Mouse (Mus musculus) hindbrain, embryonic 13.5 days (tissue): ENCODE measurements around the gene Pias3. TPM values are rescaled to one million over a fixed set of nuclear protein-coding genes. Genes with fewer than 3 reads are reported as not detected.
"Not testable (repeated sequence)": the region's sequence is repeated elsewhere in the genome, so short reads cannot be mapped to it uniquely, and the experiment has no call there.

Source experiments
- ATAC-seq: fragments of 200-750 bp; cut with Nextera tagmentation; 2 replicates; pipeline ENCODE4 v1.8.0; 2017; ENCODE audit warnings: moderate TSS enrichment; ENCODE audit not compliant: low FRiP score
- H3K27ac ChIP-seq: fragments of 300-500 bp; sonication (generic); 2 replicates; pipeline ENCODE4 v1.5.1; 2015; ENCODE audit warnings: inconsistent platforms, mild to moderate bottlenecking, moderate library complexity
- H3K27me3 ChIP-seq: fragments of 300-500 bp; sonication (generic); 2 replicates; pipeline ENCODE4 v1.6.1; 2015; ENCODE audit warnings: mild to moderate bottlenecking, inconsistent platforms
- H3K36me3 ChIP-seq: fragments of 300-500 bp; sonication (generic); 2 replicates; pipeline ENCODE4 v1.6.1; 2015; ENCODE audit warnings: mild to moderate bottlenecking, inconsistent platforms
- H3K4me1 ChIP-seq: fragments of 300-500 bp; sonication (generic); replicated peaks from 2 replicates; pipeline ENCODE4 v1.6.1; 2015; ENCODE audit warnings: inconsistent platforms
- H3K4me2 ChIP-seq: fragments of 300-500 bp; sonication (generic); 2 replicates; pipeline ENCODE4 v1.6.1; 2015; ENCODE audit warnings: inconsistent platforms, mild to moderate bottlenecking, moderate library complexity
- H3K4me3 ChIP-seq: fragments of 300-500 bp; sonication (generic); 2 replicates; pipeline ENCODE4 v1.5.1; 2015; ENCODE audit warnings: mild to moderate bottlenecking, inconsistent platforms
- H3K9ac ChIP-seq: fragments of 300-500 bp; sonication (generic); 2 replicates; pipeline ENCODE4 v1.6.1; 2015; ENCODE audit warnings: mild to moderate bottlenecking, inconsistent platforms
- H3K9me3 ChIP-seq: fragments of 300-500 bp; sonication (generic); 2 replicates; pipeline ENCODE4 v1.6.1; 2016; ENCODE audit warnings: inconsistent platforms
- WGBS: fragments of 180-500 bp; shearing (Covaris S2); methylation state at CpG from one replicate; pipeline ENCODE4 v1.1.7; 2015; 5-methylcytosine and 5-hydroxymethylcytosine counted together
- polyA plus RNA-seq: library from polyadenylated mRNA; unstranded; fragments of >200 nt; fragmentation: Nextera tagmentation; extraction: Ambion mirVana; gene quantifications from 2 replicates; pipeline ENCODE4 v1.2.1, GENCODE M21; 2015

The Pias3 gene
- polyA plus RNA-seq, 1 experiment from 2014 or later, result 33.8 TPM

GRCm38 (mm10) chr3:96737013-96737740 lies 41.0 kb downstream of the Pias3 start:
- Histone ChIP-seq H3K9me3 (no peaks in the 10 kb centered on the region), H3K27me3 (no peaks in the 10 kb centered on the region), H3K4me3 (no peak overlapping the region), H3K9ac (no peak overlapping the region), H3K27ac (no peak overlapping the region), H3K4me1 (0 out of 2 replicates have a peak, but pooled peaks cover 4% of the 10 kb centered on the region), H3K36me3 (no peaks in the 10 kb centered on the region), H3K4me2 (no peak overlapping the region)
- no peak for ATAC-seq
- 52% methylated on average over 1 of the region's 1 CpGs for WGBS

- H3K9ac ChIP-seq, result no peak overlapping the region
- WGBS, result 91% methylated on average over 1 of the region's 1 CpGs
- H3K9me3 ChIP-seq, result no peaks in the 10 kb centered on the region
These were observed 41.8 kb downstream of the Pias3 start for GRCm38 (mm10) chr3:96737995-96738394.

GRCm38 (mm10) chr3:96740279-96740678 lies 44.1 kb downstream of the Pias3 start:
- not testable (repeated sequence) for H3K4me3 ChIP-seq, ATAC-seq, H3K9ac ChIP-seq, H3K27me3 ChIP-seq, H3K9me3 ChIP-seq, H3K36me3 ChIP-seq, H3K4me2 ChIP-seq, H3K27ac ChIP-seq, H3K4me1 ChIP-seq

More at GRCm38 (mm10) chr3:96737995-96738394, 41.8 kb downstream of the Pias3 start:
- ATAC-seq, result no peak
- Histone ChIP-seq H3K27ac (no peak overlapping the region), H3K4me2 (no peak overlapping the region), H3K4me3 (no peak overlapping the region), H3K4me1 (0 out of 2 replicates have a peak, but pooled peaks cover 4% of the 10 kb centered on the region), H3K27me3 (no peaks in the 10 kb centered on the region), H3K36me3 (no peaks in the 10 kb centered on the region)

GRCm38 (mm10) chr3:96744348-96744747 lies 48.2 kb downstream of the Pias3 start:
- no peaks in the 10 kb centered on the region for H3K9me3 ChIP-seq
- H3K4me1 ChIP-seq, result no peaks in the 10 kb centered on the region
- no peak overlapping the region for H3K9ac ChIP-seq
- H3K27me3 ChIP-seq, result no peaks in the 10 kb centered on the region
- H3K4me2 ChIP-seq, result no peak overlapping the region
- H3K36me3 ChIP-seq, result no peaks in the 10 kb centered on the region
- no peak overlapping the region for H3K4me3 ChIP-seq
- no peak for ATAC-seq
- 96% methylated on average over 3 of the region's 3 CpGs for WGBS
- H3K27ac ChIP-seq, result no peak overlapping the region

- Histone ChIP-seq H3K4me3 (no peak overlapping the region), H3K36me3 (no peaks in the 10 kb centered on the region), H3K9me3 (no peaks in the 10 kb centered on the region), H3K27ac (no peak overlapping the region), H3K9ac (no peak overlapping the region), H3K4me1 (no peaks in the 10 kb centered on the region), H3K4me2 (no peak overlapping the region), H3K27me3 (no peaks in the 10 kb centered on the region)
- ATAC-seq, result no peak
- 81% methylated on average over 1 of the region's 1 CpGs for WGBS
These were observed 50.6 kb downstream of the Pias3 start for GRCm38 (mm10) chr3:96746829-96747228.

Other genes starting within 250 kb of the Pias3 start
- gene BC107364, start 244.1 kb upstream of the Pias3 start, polyA plus RNA-seq, result not detected in 2 replicates
- 0.89 and 0.92 TPM in 2 replicates for gene Hfe2, start 171.2 kb upstream of the Pias3 start, polyA plus RNA-seq
- 60.5 and 67.6 TPM in 2 replicates for gene Txnip, start 138.4 kb upstream of the Pias3 start, polyA plus RNA-seq
- 1.2 and 1.6 TPM in 2 replicates for gene Gm16253, start 119.4 kb upstream of the Pias3 start, polyA plus RNA-seq
- gene Polr3gl, start 102.2 kb upstream of the Pias3 start, polyA plus RNA-seq, result 38.3 and 39.3 TPM in 2 replicates
- gene Ankrd34a, start 99.7 kb upstream of the Pias3 start, polyA plus RNA-seq, result 9.7 and 10.5 TPM in 2 replicates
- gene Lix1l, start 95.2 kb upstream of the Pias3 start, polyA plus RNA-seq, result 6.8 and 7.3 TPM in 2 replicates
- 123 and 129 TPM in 2 replicates for gene Rbm8a, start 66.5 kb upstream of the Pias3 start, polyA plus RNA-seq
- 49.0 and 50.2 TPM in 2 replicates for gene Pex11b, start 61.0 kb upstream of the Pias3 start, polyA plus RNA-seq
- 0.05 and 0.12 TPM in 2 replicates for gene Gm42957, start 60.9 kb upstream of the Pias3 start, polyA plus RNA-seq
- gene Itga10, start 50.8 kb upstream of the Pias3 start, polyA plus RNA-seq, result 0.82 and 0.91 TPM in 2 replicates
- gene Ankrd35, start 26.3 kb upstream of the Pias3 start, polyA plus RNA-seq, result 0.84 and 0.89 TPM in 2 replicates
- gene Nudt17, start 12.2 kb downstream of the Pias3 start, polyA plus RNA-seq, result 14.0 and 19.2 TPM in 2 replicates
- gene Polr3c, start 31.2 kb downstream of the Pias3 start, polyA plus RNA-seq, result 32.5 and 36.4 TPM in 2 replicates
- gene Rnf115, start 31.3 kb downstream of the Pias3 start, polyA plus RNA-seq, result 70.3 and 72.4 TPM in 2 replicates
- not detected in 2 replicates for gene Pdzk1, start 132.9 kb downstream of the Pias3 start, polyA plus RNA-seq
- gene Cd160, start 133.0 kb downstream of the Pias3 start, polyA plus RNA-seq, result 0.19 and 0.30 TPM in 2 replicates
- 3.7 and 4.8 TPM in 2 replicates for gene Gja5, start 208.3 kb downstream of the Pias3 start, polyA plus RNA-seq
- 38.3 and 40.7 TPM in 2 replicates for gene Gpr89, start 209.0 kb downstream of the Pias3 start, polyA plus RNA-seq
- 0.04 TPM in 2 replicates for gene Gja8, start 229.6 kb downstream of the Pias3 start, polyA plus RNA-seq